ENCODE assay signal across 8 mouse cellular contexts in the genomic region with DNA sequence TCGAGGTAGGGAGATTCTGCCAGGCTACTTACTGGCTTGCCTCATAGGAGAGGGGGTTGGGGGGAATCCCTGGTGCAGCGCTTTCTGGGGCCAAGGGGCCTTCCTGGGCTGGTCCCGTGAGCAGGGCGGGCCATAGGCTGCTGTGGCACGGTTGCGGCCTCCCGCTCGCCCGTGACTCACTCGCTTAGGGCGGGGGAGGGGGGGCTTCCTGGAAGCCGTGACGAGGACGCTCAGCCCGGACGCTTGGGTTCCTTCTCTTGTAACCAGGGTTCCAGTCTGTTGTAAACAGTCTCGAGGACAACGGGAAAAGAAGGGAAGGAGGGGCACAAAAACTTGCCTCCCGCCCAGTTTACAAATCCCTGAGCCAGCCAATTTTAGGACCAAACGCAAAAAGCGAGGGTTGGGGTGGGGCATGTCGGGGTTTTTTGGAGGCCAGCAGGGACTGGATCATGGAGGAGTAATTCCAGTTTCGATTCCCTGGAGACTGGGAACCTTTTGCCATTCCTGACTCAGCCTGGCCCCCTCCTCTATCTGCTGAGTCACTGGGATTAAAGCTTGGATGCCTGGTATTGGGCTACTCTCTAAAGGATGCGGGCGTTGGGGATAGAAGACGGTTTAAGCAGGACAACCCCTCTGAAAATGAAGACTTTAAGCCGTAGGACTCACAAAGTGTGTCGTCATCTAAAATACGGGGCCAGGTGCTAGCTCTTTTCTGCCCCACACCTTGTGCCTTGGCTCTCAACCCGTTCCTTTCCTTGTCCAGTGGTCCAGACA. TPM values are rescaled to one million over a fixed set of nuclear protein-coding genes. Genes with fewer than 3 reads are reported as not detected.
A peak's percentile ranks its signal among the peaks of the same experiment; 100 is the strongest.
DNase-seq lines count a peak whose midpoint lies in the region; ATAC-seq lines count a peak whose summit lies in the region.

No protein-coding gene starts in this region.

- peak overlapping the region; percentile 58 for H3K9ac ChIP-seq in embryonic facial prominence, embryonic 12.5 days
- H3K9ac ChIP-seq in heart, embryonic 15.5 days: peak overlapping the region; percentile 62

- peaks cover 62% of the 10 kb centered on the region for H3K4me1 ChIP-seq in embryonic facial prominence, embryonic 12.5 days
- H3K4me1 ChIP-seq in heart, embryonic 15.5 days (replicated peaks): peaks cover 61% of the 10 kb centered on the region

- peak overlapping the region; percentile 32 for H3K4me3 ChIP-seq in embryonic facial prominence, embryonic 12.5 days
- peak overlapping the region; percentile 41 for H3K4me3 ChIP-seq in heart, embryonic 15.5 days

- peak overlapping the region; percentile 94 for H3K27ac ChIP-seq in embryonic facial prominence, embryonic 12.5 days
- H3K27ac ChIP-seq in heart, embryonic 15.5 days: peak overlapping the region; percentile 98

- ATAC-seq in embryonic facial prominence, embryonic 12.5 days (ENCODE audit: insufficient number of reproducible peaks, insufficient read depth, low FRiP score, low TSS enrichment): peak; percentile 16; the same call in 1 of the 2 replicates
- peak; percentile 29 for ATAC-seq in heart, embryonic 15.5 days (replicated peaks; ENCODE audit: insufficient number of reproducible peaks, insufficient read depth, low FRiP score, low read depth)
- ATAC-seq in megakaryocyte progenitor cell, adult 5-6 weeks (replicated peaks; ENCODE audit: poor library complexity): peak; percentile 28

- WGBS in embryonic facial prominence, embryonic 12.5 days: 3% methylated on average over 30 of the region's 30 CpGs
- WGBS in heart, embryonic 15.5 days: 5% methylated on average over 30 of the region's 30 CpGs

- H3K27me3 ChIP-seq in embryonic facial prominence, embryonic 12.5 days: no peaks in the 10 kb centered on the region
- H3K27me3 ChIP-seq in heart, embryonic 15.5 days: no peaks in the 10 kb centered on the region

- DNase-seq in cerebellum, adult 18-20 months: peak; percentile 37 to 43
- DNase-seq in cerebellum, adult 9-10 months: no peak
- DNase-seq in kidney, postnatal 14 days: peak; percentile 86
- DNase-seq in spleen, postnatal 10 days (ENCODE audit: low spot score in 2 of 2): peak; percentile 61 to 85
- no peak for DNase-seq in cerebellum, postnatal 14 days

- no peaks in the 10 kb centered on the region for H3K9me3 ChIP-seq in embryonic facial prominence, embryonic 12.5 days
- no peaks in the 10 kb centered on the region for H3K9me3 ChIP-seq in heart, embryonic 15.5 days (replicated peaks)

- peaks cover 22% of the 10 kb centered on the region for H3K36me3 ChIP-seq in embryonic facial prominence, embryonic 12.5 days
- H3K36me3 ChIP-seq in heart, embryonic 15.5 days: no peaks in the 10 kb centered on the region

- H3K4me2 ChIP-seq in embryonic facial prominence, embryonic 12.5 days (replicated peaks): peak overlapping the region; percentile 52
- peak overlapping the region; percentile 68 for H3K4me2 ChIP-seq in heart, embryonic 15.5 days

RNA-seq across cellular contexts. Expression of a gene that starts 1.2 kb away (rescaled TPM):
- polyA plus RNA-seq in embryonic facial prominence, embryonic 12.5 days (2016; fragmentation: Nextera tagmentation; extraction: Ambion mirVana): 7.8 and 8.6 TPM in 2 replicates
- polyA plus RNA-seq in heart, embryonic 15.5 days (2015; fragmentation: Nextera tagmentation; extraction: Ambion mirVana): 13.6 and 14.7 TPM in 2 replicates
- 87.3 and 149 TPM in 2 replicates for total RNA-seq in megakaryocyte progenitor cell, adult 5-6 weeks (2015)
- total RNA-seq in megakaryocyte progenitor cell, adult 5-6 weeks (2017): 26.0 and 46.4 TPM in 2 replicates

RNA-seq across cellular contexts. Expression of a gene that starts 8.8 kb away (rescaled TPM):
- polyA plus RNA-seq in embryonic facial prominence, embryonic 12.5 days (2016; fragmentation: Nextera tagmentation; extraction: Ambion mirVana): 114 and 121 TPM in 2 replicates
- polyA plus RNA-seq in heart, embryonic 15.5 days (2015; fragmentation: Nextera tagmentation; extraction: Ambion mirVana): 34.3 and 46.7 TPM in 2 replicates
- 2.9 and 4.3 TPM in 2 replicates for total RNA-seq in megakaryocyte progenitor cell, adult 5-6 weeks (2015)
- 2.0 and 2.1 TPM in 2 replicates for total RNA-seq in megakaryocyte progenitor cell, adult 5-6 weeks (2017)

RNA-seq across cellular contexts. Expression of a gene that starts 11.3 kb away (rescaled TPM):
- 51.1 and 52.0 TPM in 2 replicates for polyA plus RNA-seq in embryonic facial prominence, embryonic 12.5 days (2016; fragmentation: Nextera tagmentation; extraction: Ambion mirVana)
- 42.0 and 45.7 TPM in 2 replicates for polyA plus RNA-seq in heart, embryonic 15.5 days (2015; fragmentation: Nextera tagmentation; extraction: Ambion mirVana)
- 30.6 and 36.8 TPM in 2 replicates for total RNA-seq in megakaryocyte progenitor cell, adult 5-6 weeks (2015)
- total RNA-seq in megakaryocyte progenitor cell, adult 5-6 weeks (2017): 18.0 and 21.1 TPM in 2 replicates

RNA-seq across cellular contexts. Expression of a gene that starts 11.5 kb away (rescaled TPM):
- 82.2 and 85.5 TPM in 2 replicates for polyA plus RNA-seq in embryonic facial prominence, embryonic 12.5 days (2016; fragmentation: Nextera tagmentation; extraction: Ambion mirVana)
- polyA plus RNA-seq in heart, embryonic 15.5 days (2015; fragmentation: Nextera tagmentation; extraction: Ambion mirVana): 66.8 and 73.0 TPM in 2 replicates
- 63.9 and 89.2 TPM in 2 replicates for total RNA-seq in megakaryocyte progenitor cell, adult 5-6 weeks (2015)
- total RNA-seq in megakaryocyte progenitor cell, adult 5-6 weeks (2017): 146 and 184 TPM in 2 replicates

RNA-seq across cellular contexts. Expression of a gene that starts 30.8 kb away (rescaled TPM):
- 836 and 855 TPM in 2 replicates for polyA plus RNA-seq in embryonic facial prominence, embryonic 12.5 days (2016; fragmentation: Nextera tagmentation; extraction: Ambion mirVana)
- 534 and 573 TPM in 2 replicates for polyA plus RNA-seq in heart, embryonic 15.5 days (2015; fragmentation: Nextera tagmentation; extraction: Ambion mirVana)
- 3,279 and 3,562 TPM in 2 replicates for total RNA-seq in megakaryocyte progenitor cell, adult 5-6 weeks (2015)
- total RNA-seq in megakaryocyte progenitor cell, adult 5-6 weeks (2017): 756 and 903 TPM in 2 replicates

Comparison
In these comparisons a context has a peak if more than half of its experiments do, and no peak if none do; other contexts are left out.
1. DNase-seq: peak in cerebellum, adult 18-20 months (2 of 2), kidney, postnatal 14 days (single experiment) and spleen, postnatal 10 days (2 of 2); none in cerebellum, adult 9-10 months (single experiment) and cerebellum, postnatal 14 days (0 of 2).
2. Peak in every context shown above with its lines, with median percentiles within 50 percentile points of each other: ATAC-seq.